Mouse (Mus musculus) kidney, postnatal 36 days (tissue): ENCODE measurements around the gene Olfr545.

Experiments
- DNase-seq, 2 experiments: peaks; one replicate each; pipeline ENCODE4 v3.0.0; 2021 to 2022; ENCODE audit warnings: mixed read lengths in 2 of 2

The Olfr545 gene

DNA sequence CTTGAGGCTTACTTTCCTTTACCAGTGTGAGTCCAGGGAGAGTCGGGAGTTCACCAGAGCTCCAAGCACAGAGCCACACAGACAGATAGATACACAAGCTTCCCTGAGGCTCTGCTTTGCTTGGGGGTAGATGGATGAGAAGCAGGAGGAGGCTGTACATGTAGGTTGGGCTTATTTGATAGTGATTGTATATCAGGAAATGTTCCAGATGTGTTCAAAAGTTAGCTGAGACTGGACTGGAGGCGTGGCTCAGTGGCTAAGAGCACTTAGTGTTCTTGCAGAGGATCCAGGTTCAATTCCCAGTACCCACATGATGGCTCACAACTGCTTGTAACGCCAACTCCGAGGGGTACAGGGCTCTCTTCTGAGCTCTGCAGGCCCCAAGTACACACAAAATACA is 20.9 kb downstream of the Olfr545 start:
- DNase-seq = no peak

GRCm38 (mm10) chr7:102477377-102477776 is 22.0 kb downstream of the Olfr545 start:
- DNase-seq = no peak

- DNase-seq = no peak
Observed at GRCm38 (mm10) chr7:102476601-102477000, 22.8 kb downstream of the Olfr545 start.

DNA sequence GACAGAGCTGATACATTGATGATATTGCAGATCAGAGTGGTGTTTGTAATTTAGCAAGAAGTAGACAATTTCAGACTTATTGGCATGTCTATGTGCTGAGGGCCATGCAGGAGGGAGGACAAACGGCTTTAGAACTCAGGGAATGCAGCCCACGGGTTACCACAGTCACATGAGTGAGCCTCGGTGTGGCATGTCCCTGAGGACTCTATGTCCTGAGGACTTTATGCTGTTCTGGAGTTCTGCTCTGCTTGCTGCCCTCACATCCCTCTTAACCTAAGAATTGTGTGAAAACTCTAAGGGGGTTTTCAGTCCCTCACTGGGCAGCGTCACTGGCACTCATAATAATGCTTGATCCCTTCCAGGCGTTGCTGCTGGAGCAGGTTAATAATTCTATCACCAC is 26.7 kb downstream of the Olfr545 start:
- DNase-seq = no peak

GRCm38 (mm10) chr7:102467566-102467965 is 31.8 kb downstream of the Olfr545 start:
- DNase-seq = no peak

DNA sequence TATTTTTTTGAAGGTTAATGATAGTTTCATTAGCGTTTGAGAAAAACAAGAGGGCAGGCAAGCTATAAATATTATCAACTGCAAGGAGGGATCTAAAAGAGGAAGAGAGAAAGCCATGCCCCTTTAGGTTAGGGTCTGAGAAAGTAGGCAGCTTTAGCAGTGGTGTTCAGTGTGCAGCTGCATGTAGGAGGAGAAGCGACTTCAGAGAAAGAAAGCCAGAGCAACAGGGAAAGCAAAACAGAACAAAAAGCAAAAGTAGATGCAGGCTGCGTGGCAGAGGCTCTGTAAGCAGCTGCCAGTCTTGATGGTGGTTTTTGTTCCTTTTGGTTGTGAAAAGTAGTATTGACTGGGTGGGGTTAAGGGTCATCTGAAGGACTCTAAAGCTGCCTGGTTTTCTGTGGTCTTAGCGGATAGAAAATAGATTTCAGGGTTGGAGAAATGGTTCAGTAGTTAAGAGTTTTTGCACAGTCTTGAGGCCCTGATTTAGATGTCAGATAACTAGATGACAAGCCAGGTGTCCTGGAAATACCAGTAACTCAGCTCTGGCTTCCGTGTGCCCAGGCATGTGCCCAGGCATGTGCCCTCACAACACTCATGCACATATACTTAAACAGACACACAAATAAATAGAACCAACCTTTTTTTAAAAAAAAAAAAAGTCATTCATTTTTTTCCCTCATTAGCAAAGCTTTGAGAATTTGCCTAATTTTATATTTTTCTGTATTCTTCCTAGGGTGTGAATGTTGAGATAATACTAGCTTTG is 40.6 kb downstream of the Olfr545 start:
- DNase-seq = no peak

GRCm38 (mm10) chr7:102446438-102446837 is 52.9 kb downstream of the Olfr545 start:
- DNase-seq = no peak

DNA sequence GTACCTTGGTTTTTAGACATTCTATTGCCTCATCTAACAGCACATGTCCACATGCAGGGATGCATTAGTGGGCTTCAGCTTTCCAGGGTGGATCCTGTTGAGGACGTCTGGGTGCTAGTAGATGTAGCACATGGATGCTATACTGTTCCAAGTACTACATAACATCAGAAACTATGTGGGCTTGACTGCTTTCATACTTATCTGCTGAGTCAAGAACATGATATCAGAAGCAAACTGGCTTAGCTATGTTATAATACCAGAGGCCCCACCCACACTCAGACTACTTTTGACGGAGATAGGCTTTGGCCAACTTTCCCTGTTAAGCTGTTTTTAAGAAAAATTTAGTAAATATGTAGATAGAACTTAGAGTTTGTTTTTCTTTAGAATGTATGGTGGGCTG is 55.1 kb downstream of the Olfr545 start:
- DNase-seq = no peak

DNA sequence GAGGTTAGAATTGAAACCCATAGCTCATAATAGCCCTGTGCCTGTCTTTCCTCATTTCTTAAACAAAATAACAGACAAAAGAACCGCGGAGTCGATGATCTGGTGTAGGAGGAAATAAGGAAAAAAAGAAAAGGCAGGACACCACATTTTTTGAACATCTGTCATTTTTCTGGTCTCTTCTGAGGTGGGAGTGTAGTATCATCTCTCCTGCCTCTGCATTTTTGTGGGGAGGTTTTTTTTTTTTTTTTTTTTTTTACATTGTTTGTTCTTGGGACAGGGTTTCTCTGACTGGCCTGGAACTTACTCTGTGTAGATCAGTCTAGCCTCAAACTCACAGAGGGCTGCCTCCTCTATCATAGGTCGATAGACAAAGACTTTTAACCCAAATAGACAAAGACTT is 56.9 kb downstream of the Olfr545 start:
- DNase-seq = no peak

GRCm38 (mm10) chr7:102441657-102442391 is 57.5 kb downstream of the Olfr545 start, which contains the start of gene Rrm1:
Rrm1 (plus strand) TSS chr7:102441695.
- DNase-seq = peak; percentile 95 to 96
